Mouse (Mus musculus) neural tube, embryonic 14.5 days (tissue): ENCODE results near the gene Znhit1. TPM values are rescaled to one million over a fixed set of nuclear protein-coding genes. Genes with fewer than 3 reads are reported as not detected.

Source experiments
- ATAC-seq: fragments of 200-750 bp; cut with Nextera tagmentation; 2 replicates; pipeline ENCODE4 v1.8.0; 2017; ENCODE audit warnings: low read depth, mild to moderate bottlenecking, moderate TSS enrichment, moderate library complexity
- H3K27ac ChIP-seq: fragments of 300-500 bp; sonication (generic); 2 replicates; pipeline ENCODE4 v1.5.1; 2014; ENCODE audit warnings: low read depth, mild to moderate bottlenecking, control low read depth, low read length, moderate library complexity, mixed read lengths
- H3K27me3 ChIP-seq: fragments of 300-500 bp; sonication (generic); 2 replicates; pipeline ENCODE4 v1.6.1; 2014; ENCODE audit warnings: low read length; ENCODE audit not compliant: control insufficient read depth, insufficient read depth
- H3K36me3 ChIP-seq: fragments of 300-500 bp; sonication (generic); 2 replicates; pipeline ENCODE4 v1.6.1; 2014; ENCODE audit warnings: low read length, mixed read lengths; ENCODE audit not compliant: control insufficient read depth, insufficient read depth
- H3K4me1 ChIP-seq: fragments of 300-500 bp; sonication (generic); 2 replicates; pipeline ENCODE4 v1.6.1; 2014; ENCODE audit warnings: low read length; ENCODE audit not compliant: control insufficient read depth, insufficient read depth
- H3K4me2 ChIP-seq: fragments of 300-500 bp; sonication (generic); 2 replicates; pipeline ENCODE4 v1.6.1; 2014; ENCODE audit warnings: mild to moderate bottlenecking, low read depth, low read length, control low read depth
- H3K4me3 ChIP-seq: fragments of 300-500 bp; sonication (generic); 2 replicates; pipeline ENCODE4 v1.5.1; 2014; ENCODE audit warnings: low read depth, low read length, control low read depth, mixed read lengths
- H3K9ac ChIP-seq: fragments of 300-500 bp; sonication (generic); replicated peaks from 2 replicates; pipeline ENCODE4 v1.6.1; 2014; ENCODE audit warnings: low read depth, mild to moderate bottlenecking, control low read depth, low read length, mixed read lengths
- H3K9me3 ChIP-seq: fragments of 300-500 bp; sonication (generic); 2 replicates; pipeline ENCODE4 v1.6.1; 2016; ENCODE audit warnings: low read length; ENCODE audit not compliant: control insufficient read depth
- WGBS: fragments of 180-500 bp; shearing (Covaris S2); extraction: QIAGEN DNeasy Blood & Tissue Kit; methylation state at CpG from one replicate; pipeline ENCODE4 v1.1.7; 2014; 5-methylcytosine and 5-hydroxymethylcytosine counted together
- polyA plus RNA-seq: library from polyadenylated mRNA; unstranded; fragments of >200 nt; fragmentation: Nextera tagmentation; extraction: Ambion mirVana; gene quantifications from 2 replicates; pipeline ENCODE4 v1.2.1, GENCODE M21; 2014

Znhit1 gene
- polyA plus RNA-seq, 1 experiment from 2014 or later: 138 TPM

- WGBS: 82% methylated on average over 4 of the region's 5 CpGs
- H3K9ac ChIP-seq: no peak overlapping the region
These were observed 11.6 kb upstream of the Znhit1 start for GRCm38 (mm10) chr5:136999449-136999848.

GRCm38 (mm10) chr5:136989801-136990200 is 2.0 kb upstream of the Znhit1 start:
- no peak overlapping the region for H3K9ac ChIP-seq
- H3K36me3 ChIP-seq: peaks cover 47% of the 10 kb centered on the region
- H3K4me2 ChIP-seq: no peak overlapping the region
- H3K4me1 ChIP-seq: peaks cover 10% of the 10 kb centered on the region
- no peak overlapping the region for H3K4me3 ChIP-seq
- no peaks in the 10 kb centered on the region for H3K9me3 ChIP-seq
- no peaks in the 10 kb centered on the region for H3K27me3 ChIP-seq
- H3K27ac ChIP-seq: no peak overlapping the region
- no peak for ATAC-seq
- 92% methylated on average over 6 of the region's 6 CpGs for WGBS

More at GRCm38 (mm10) chr5:136999449-136999848, 11.6 kb upstream of the Znhit1 start:
- ATAC-seq: no peak
- H3K36me3 ChIP-seq: peaks cover 5% of the 10 kb centered on the region
- no peaks in the 10 kb centered on the region for H3K4me1 ChIP-seq
- H3K27ac ChIP-seq: no peak overlapping the region
- no peaks in the 10 kb centered on the region for H3K27me3 ChIP-seq
- H3K4me3 ChIP-seq: no peak overlapping the region
- H3K9me3 ChIP-seq: no peaks in the 10 kb centered on the region
- H3K4me2 ChIP-seq: no peak overlapping the region

GRCm38 (mm10) chr5:136988420-136988819 is 599 bp upstream of the Znhit1 start:
- Histone ChIP-seq H3K27me3 (no peaks in the 10 kb centered on the region), H3K36me3 (peaks cover 36% of the 10 kb centered on the region), H3K4me2 (peak overlapping the region; percentile 58), H3K9me3 (no peaks in the 10 kb centered on the region), H3K4me3 (peak overlapping the region; percentile 87), H3K9ac (peak overlapping the region; percentile 99; the same call in 1 of the 2 replicates), H3K4me1 (peaks cover 10% of the 10 kb centered on the region), H3K27ac (no peak overlapping the region)
- no peak for ATAC-seq
- WGBS: 62% methylated on average over 7 of the region's 7 CpGs

GRCm38 (mm10) chr5:136987138-136987933 is 485 bp downstream of the Znhit1 start:
- Histone ChIP-seq H3K4me3 (peak overlapping the region; percentile 87), H3K9me3 (no peaks in the 10 kb centered on the region), H3K9ac (peak overlapping the region; percentile 99), H3K4me2 (peak overlapping the region; percentile 58), H3K27ac (peak overlapping the region; percentile 94), H3K4me1 (peaks cover 10% of the 10 kb centered on the region), H3K36me3 (peaks cover 28% of the 10 kb centered on the region), H3K27me3 (no peaks in the 10 kb centered on the region)
- under 1% methylated on average over 67 of the region's 67 CpGs for WGBS
- ATAC-seq: peak; percentile 67

GRCm38 (mm10) chr5:136986695-136987137 is 1.1 kb downstream of the Znhit1 start, which contains the start of gene Plod3:
Gene Plod3 (plus strand): TSS chr5:136987019.
- peaks cover 27% of the 10 kb centered on the region for H3K36me3 ChIP-seq
- no peaks in the 10 kb centered on the region for H3K27me3 ChIP-seq
- peak within 1 kb of the TSS; percentile 94 for H3K27ac ChIP-seq
- H3K4me3 ChIP-seq: peak within 1 kb of the TSS; percentile 87
- peak within 1 kb of the TSS; percentile 99 for H3K9ac ChIP-seq
- peak; percentile 91 for ATAC-seq
- WGBS: 0% methylated on average over 26 of the region's 26 CpGs
- H3K4me2 ChIP-seq: peak within 1 kb of the TSS; percentile 62
- H3K4me1 ChIP-seq: peaks cover 10% of the 10 kb centered on the region
- no peaks in the 10 kb centered on the region for H3K9me3 ChIP-seq

- no peak for ATAC-seq
- Histone ChIP-seq H3K9me3 (no peaks in the 10 kb centered on the region), H3K27me3 (no peaks in the 10 kb centered on the region), H3K36me3 (peaks cover 14% of the 10 kb centered on the region), H3K4me1 (peaks cover 10% of the 10 kb centered on the region), H3K27ac (no peak overlapping the region), H3K4me2 (no peak overlapping the region), H3K9ac (no peak overlapping the region), H3K4me3 (no peak overlapping the region)
- 59% methylated on average over 14 of the region's 14 CpGs for WGBS
These were observed 3.0 kb downstream of the Znhit1 start for GRCm38 (mm10) chr5:136984828-136985227.

GRCm38 (mm10) chr5:136982338-136982930 is 5.4 kb downstream of the Znhit1 start:
- H3K36me3 ChIP-seq: peaks cover 11% of the 10 kb centered on the region
- no peak for ATAC-seq
- no peaks in the 10 kb centered on the region for H3K9me3 ChIP-seq
- H3K27me3 ChIP-seq: no peaks in the 10 kb centered on the region
- 52% methylated on average over 15 of the region's 16 CpGs for WGBS
- no peak overlapping the region for H3K4me3 ChIP-seq
- no peak overlapping the region for H3K4me2 ChIP-seq
- peaks cover 7% of the 10 kb centered on the region; the same call in 1 of the 2 replicates for H3K4me1 ChIP-seq
- no peak overlapping the region for H3K27ac ChIP-seq
- no peak overlapping the region for H3K9ac ChIP-seq

- 91% methylated on average over 8 of the region's 8 CpGs for WGBS
- no peak overlapping the region for H3K9ac ChIP-seq
- H3K9me3 ChIP-seq: no peaks in the 10 kb centered on the region
- no peaks in the 10 kb centered on the region for H3K27me3 ChIP-seq
- H3K4me2 ChIP-seq: no peak overlapping the region
- no peak for ATAC-seq
- peaks cover 4% of the 10 kb centered on the region; the same call in 1 of the 2 replicates for H3K4me1 ChIP-seq
- H3K4me3 ChIP-seq: no peak overlapping the region
- H3K36me3 ChIP-seq: peaks cover 11% of the 10 kb centered on the region
- no peak overlapping the region for H3K27ac ChIP-seq
These were observed 6.8 kb downstream of the Znhit1 start for GRCm38 (mm10) chr5:136980974-136981373.

GRCm38 (mm10) chr5:136979762-136980161 is 8.1 kb downstream of the Znhit1 start:
- Histone ChIP-seq H3K27me3 (no peaks in the 10 kb centered on the region), H3K9me3 (no peaks in the 10 kb centered on the region), H3K36me3 (peaks cover 11% of the 10 kb centered on the region), H3K4me2 (no peak overlapping the region), H3K9ac (no peak overlapping the region), H3K4me3 (no peak overlapping the region), H3K4me1 (no peaks in the 10 kb centered on the region), H3K27ac (no peak overlapping the region)
- WGBS: 79% methylated on average over 2 of the region's 2 CpGs
- ATAC-seq: no peak
